Mouse (Mus musculus): ENCODE measurements around the gene Wdfy3.

GRCm38 (mm10) chr5:101967832-101968152 lies 101.9 kb downstream of the Wdfy3 start:
- TF ChIP-seq HCFC1 (IDR thresholded peaks at IDR 0.05; ENCODE audit: borderline replicate concordance, insufficient read depth, low read length) = no peak
- TF ChIP-seq ZC3H11A (IDR thresholded peaks at IDR 0.05; ENCODE audit: borderline replicate concordance, low read depth, low read length) = no peak
- no peak for TF ChIP-seq CHD2 (IDR thresholded peaks at IDR 0.05; ENCODE audit: low read depth, low read length)
- no peak for TF ChIP-seq MAFK (IDR thresholded peaks at IDR 0.05; ENCODE audit: insufficient read depth, low read depth, low read length)
- TF ChIP-seq ZNF384 (IDR thresholded peaks at IDR 0.05; ENCODE audit: low read depth, low read length) = no peak
